8 mouse cellular contexts compared by ENCODE assay signal in the genomic region with DNA sequence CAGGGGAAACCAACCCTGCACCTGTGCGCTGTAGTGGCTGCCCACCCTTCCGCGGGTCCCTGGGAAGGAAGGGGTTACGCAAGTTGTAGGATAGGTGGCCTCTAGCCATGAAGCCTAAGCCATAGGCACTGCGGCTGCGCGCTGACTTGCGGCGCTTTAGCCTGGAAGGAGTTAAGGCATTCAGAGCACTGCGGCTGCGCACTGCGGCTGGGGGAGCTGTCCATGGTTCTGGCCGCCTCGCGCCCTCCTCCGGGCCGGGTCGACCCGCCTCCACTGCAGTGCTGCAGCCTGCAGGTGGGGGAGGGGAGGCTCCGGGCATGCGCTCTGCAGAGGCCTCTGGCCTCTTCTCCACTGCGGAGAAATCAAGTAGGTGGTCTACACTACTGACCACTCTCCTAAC. TPM values are rescaled to one million over a fixed set of nuclear protein-coding genes. Genes with fewer than 3 reads are reported as not detected.
A peak's percentile ranks its signal among the peaks of the same experiment; 100 is the strongest.
DNase-seq lines count a peak whose midpoint lies in the region; ATAC-seq lines count a peak whose summit lies in the region.

No protein-coding gene starts in this region.

- peak overlapping the region; percentile 70 for H3K4me3 ChIP-seq in hindbrain, embryonic 15.5 days

- WGBS in hindbrain, embryonic 15.5 days, result 1% methylated on average over 21 of the region's 22 CpGs

- H3K4me1 ChIP-seq in hindbrain, embryonic 15.5 days (replicated peaks), result peaks cover 59% of the 10 kb centered on the region

- H3K27ac ChIP-seq in hindbrain, embryonic 15.5 days (replicated peaks), result peak overlapping the region; percentile 75

- no peaks in the 10 kb centered on the region for H3K9me3 ChIP-seq in hindbrain, embryonic 15.5 days

- peak overlapping the region; percentile 92 for H3K4me2 ChIP-seq in hindbrain, embryonic 15.5 days

- ATAC-seq in hindbrain, embryonic 15.5 days (ENCODE audit: low FRiP score, low read depth), result peak; percentile 63

- peaks cover 7% of the 10 kb centered on the region; the same call in 1 of the 2 replicates for H3K36me3 ChIP-seq in hindbrain, embryonic 15.5 days

- peak; percentile 92 for DNase-seq in R1 (ENCODE audit: low read depth, low spot score)
- peak; percentile 98 to 99 for DNase-seq in cerebellum, postnatal 25 days
- peak; percentile 67 for DNase-seq in gastrocnemius, adult 18-20 months (ENCODE audit: low spot score)
- DNase-seq in layer of hippocampus, postnatal 36 days, result peak; percentile 89
- DNase-seq in lung, postnatal 36 days, result peak; percentile 87
- peak; percentile 93 for DNase-seq in retina, postnatal 1 day
- peak; percentile 89 for DNase-seq in thymus, postnatal 4 days

- H3K9ac ChIP-seq in hindbrain, embryonic 15.5 days, result peak overlapping the region; percentile 22

- peaks cover 10% of the 10 kb centered on the region for H3K27me3 ChIP-seq in hindbrain, embryonic 15.5 days

RNA-seq across cellular contexts. Expression of a gene that starts 3.3 kb away (rescaled TPM):
- total RNA-seq in gastrocnemius, adult 18-20 months (2021), result 1 to 10 TPM; 3.7 to 5.1 TPM
- polyA plus RNA-seq in hindbrain, embryonic 15.5 days (2015; fragmentation: Nextera tagmentation; extraction: Ambion mirVana), result 6.7 and 6.8 TPM in 2 replicates
- total RNA-seq in layer of hippocampus, postnatal 36 days (2021), result 100 to 1,000 TPM; 175 to 188 TPM

RNA-seq across cellular contexts. Expression of a gene that starts 21.6 kb away (rescaled TPM):
- under 1 TPM; 0.47 to 0.91 TPM for total RNA-seq in gastrocnemius, adult 18-20 months (2021)
- 2.1 and 2.2 TPM in 2 replicates for polyA plus RNA-seq in hindbrain, embryonic 15.5 days (2015; fragmentation: Nextera tagmentation; extraction: Ambion mirVana)
- under 1 TPM in 1 of 2 experiments, not detected in 1; 0.25 TPM for total RNA-seq in layer of hippocampus, postnatal 36 days (2021)

RNA-seq across cellular contexts. Expression of a gene that starts 40.0 kb away (rescaled TPM):
- 10 to 100 TPM; 42.7 to 45.2 TPM for total RNA-seq in gastrocnemius, adult 18-20 months (2021)
- 60.3 and 70.4 TPM in 2 replicates for polyA plus RNA-seq in hindbrain, embryonic 15.5 days (2015; fragmentation: Nextera tagmentation; extraction: Ambion mirVana)
- 10 to 100 TPM; 58.7 to 62.1 TPM for total RNA-seq in layer of hippocampus, postnatal 36 days (2021)

RNA-seq across cellular contexts. Expression of a gene that starts 45.1 kb away (rescaled TPM):
- 1 to 10 TPM; 4.6 to 4.8 TPM for total RNA-seq in gastrocnemius, adult 18-20 months (2021)
- 27.5 and 29.4 TPM in 2 replicates for polyA plus RNA-seq in hindbrain, embryonic 15.5 days (2015; fragmentation: Nextera tagmentation; extraction: Ambion mirVana)
- 1 to 10 TPM; 6.2 to 8.7 TPM for total RNA-seq in layer of hippocampus, postnatal 36 days (2021)

Comparison
In these comparisons a context has a peak if more than half of its experiments do, and no peak if none do; other contexts are left out.
1. Peak in every context shown above with its lines: DNase-seq, ATAC-seq, H3K4me3 ChIP-seq and H3K27ac ChIP-seq.
2. RNA of a gene that starts 3.3 kb away (total RNA-seq): 175 to 188 TPM in layer of hippocampus, postnatal 36 days; 3.7 to 5.1 TPM in gastrocnemius, adult 18-20 months; every median in the first group is over 10 times any median in the second.